Mouse (Mus musculus): ENCODE measurements at regions not wholly inside any gene's neighbourhood (a gene's known extent, or its start where the extent isn't known, plus 50 kb on each side); places are given as distances from the start of the nearest gene placed in this dataset.

GRCm38 (mm10) chr12:109272101-109272500 is 180.5 kb upstream of the Dlk1 start:
- H3K36me3 ChIP-seq (ENCODE audit: control insufficient read depth, insufficient read depth, low read length), result no peaks in the 10 kb centered on the region
- H3K4me3 ChIP-seq (ENCODE audit: low read depth, low read length), result no peak overlapping the region
- H3K4me2 ChIP-seq, result no peak overlapping the region
- H3K4me1 ChIP-seq (ENCODE audit: control insufficient read depth, insufficient read depth, low read length), result no peaks in the 10 kb centered on the region
- ATAC-seq (replicated peaks; ENCODE audit: insufficient number of reproducible peaks, low FRiP score, low TSS enrichment), result 0 out of 2 replicates have a peak, but pooled peaks have one; percentile 49
- no peaks in the 10 kb centered on the region; the same call in 1 of the 2 replicates for H3K9me3 ChIP-seq (replicated peaks; ENCODE audit: control insufficient read depth, low read length)
- H3K27me3 ChIP-seq (ENCODE audit: control insufficient read depth, insufficient read depth, low read length), result no peaks in the 10 kb centered on the region
- no peak overlapping the region for H3K27ac ChIP-seq (ENCODE audit: low read depth, low read length)
- 42% methylated on average over 5 of the region's 5 CpGs for WGBS (ENCODE audit: insufficient replicate concordance)
- no peak overlapping the region for H3K9ac ChIP-seq (ENCODE audit: low read depth, low read length)

DNA sequence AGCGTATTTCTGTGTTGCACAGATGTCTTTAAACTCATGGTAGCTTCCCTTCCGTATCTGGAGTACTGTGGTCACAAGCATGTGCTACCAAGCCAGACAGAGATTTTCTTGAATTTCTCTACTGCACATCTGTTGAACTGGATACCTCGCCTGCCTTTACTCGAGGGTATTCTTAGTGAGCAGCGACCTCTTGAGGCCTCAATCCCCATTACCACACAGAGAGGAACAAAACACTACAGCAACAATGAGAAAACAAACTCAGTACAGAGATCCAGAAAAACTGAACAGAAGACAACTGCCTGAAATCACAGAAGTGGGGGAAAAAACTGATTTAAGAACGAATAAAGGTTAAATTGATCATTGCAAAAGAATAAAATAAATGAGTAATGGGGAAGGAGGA is 137.8 kb upstream of the Dlk1 start:
- H3K9ac ChIP-seq (ENCODE audit: low read depth, low read length), result no peak overlapping the region
- H3K27ac ChIP-seq (ENCODE audit: low read depth, low read length), result no peak overlapping the region
- H3K9me3 ChIP-seq (replicated peaks; ENCODE audit: control insufficient read depth, low read length), result no peaks in the 10 kb centered on the region
- H3K4me2 ChIP-seq, result no peak overlapping the region
- no peaks in the 10 kb centered on the region for H3K4me1 ChIP-seq (ENCODE audit: control insufficient read depth, insufficient read depth, low read length)
- no peak for ATAC-seq (replicated peaks; ENCODE audit: insufficient number of reproducible peaks, low FRiP score, low TSS enrichment)
- no peak overlapping the region for H3K4me3 ChIP-seq (ENCODE audit: low read depth, low read length)
- 26% methylated on average over 6 of the region's 6 CpGs for WGBS (ENCODE audit: insufficient replicate concordance)
- no peaks in the 10 kb centered on the region; the same call in 1 of the 2 replicates for H3K27me3 ChIP-seq (ENCODE audit: control insufficient read depth, insufficient read depth, low read length)
- H3K36me3 ChIP-seq (ENCODE audit: control insufficient read depth, insufficient read depth, low read length), result no peaks in the 10 kb centered on the region

DNA sequence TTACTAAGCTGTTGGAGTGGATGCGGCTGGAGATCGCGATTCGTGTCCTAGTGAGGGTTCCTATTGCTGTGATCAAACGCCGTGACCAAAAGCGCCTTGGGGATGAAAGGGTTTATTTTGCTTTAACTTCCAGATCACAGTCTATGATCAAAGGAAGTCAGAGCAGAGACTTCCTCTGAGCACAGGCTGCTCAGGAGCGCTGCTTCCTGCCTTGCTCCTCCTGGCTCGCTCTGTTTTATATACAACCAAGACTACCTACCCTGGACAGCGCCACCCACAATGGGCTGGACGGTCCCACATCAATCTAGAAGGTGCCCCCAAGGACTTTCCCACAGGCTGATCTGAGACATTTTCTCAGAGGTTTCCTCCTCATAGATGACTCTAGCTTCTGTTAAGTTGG is 126.6 kb upstream of the Dlk1 start:
- no peaks in the 10 kb centered on the region for H3K36me3 ChIP-seq (ENCODE audit: control insufficient read depth, insufficient read depth, low read length)
- ATAC-seq (replicated peaks; ENCODE audit: insufficient number of reproducible peaks, low FRiP score, low TSS enrichment), result no peak
- WGBS (ENCODE audit: insufficient replicate concordance), result 65% methylated on average over 11 of the region's 11 CpGs

GRCm38 (mm10) chr12:109371327-109371726 is 81.3 kb upstream of the Dlk1 start:
- ATAC-seq (replicated peaks; ENCODE audit: insufficient number of reproducible peaks, low FRiP score, low TSS enrichment), result no peak
- Histone ChIP-seq H3K4me1 (ENCODE audit: control insufficient read depth, insufficient read depth, low read length) (no peaks in the 10 kb centered on the region), H3K36me3 (ENCODE audit: control insufficient read depth, insufficient read depth, low read length) (no peaks in the 10 kb centered on the region), H3K4me2 (no peak overlapping the region), H3K9me3 (replicated peaks; ENCODE audit: control insufficient read depth, low read length) (no peaks in the 10 kb centered on the region), H3K27me3 (ENCODE audit: control insufficient read depth, insufficient read depth, low read length) (no peaks in the 10 kb centered on the region), H3K9ac (ENCODE audit: low read depth, low read length) (no peak overlapping the region), H3K4me3 (ENCODE audit: low read depth, low read length) (no peak overlapping the region), H3K27ac (ENCODE audit: low read depth, low read length) (no peak overlapping the region)
- 74% methylated on average over 2 of the region's 2 CpGs for WGBS (ENCODE audit: insufficient replicate concordance)

More for the DNA sequence above, 126.6 kb upstream of the Dlk1 start:
- Histone ChIP-seq H3K27ac (ENCODE audit: low read depth, low read length) (no peak overlapping the region), H3K4me2 (no peak overlapping the region), H3K4me3 (ENCODE audit: low read depth, low read length) (no peak overlapping the region), H3K9me3 (replicated peaks; ENCODE audit: control insufficient read depth, low read length) (no peaks in the 10 kb centered on the region), H3K4me1 (ENCODE audit: control insufficient read depth, insufficient read depth, low read length) (no peaks in the 10 kb centered on the region), H3K27me3 (ENCODE audit: control insufficient read depth, insufficient read depth, low read length) (no peaks in the 10 kb centered on the region), H3K9ac (ENCODE audit: low read depth, low read length) (no peak overlapping the region)

GRCm38 (mm10) chr12:109385794-109386193 is 66.8 kb upstream of the Dlk1 start:
- Histone ChIP-seq H3K4me2 (no peak overlapping the region), H3K36me3 (ENCODE audit: control insufficient read depth, insufficient read depth, low read length) (no peaks in the 10 kb centered on the region), H3K4me1 (ENCODE audit: control insufficient read depth, insufficient read depth, low read length) (no peaks in the 10 kb centered on the region), H3K9ac (ENCODE audit: low read depth, low read length) (no peak overlapping the region), H3K27me3 (ENCODE audit: control insufficient read depth, insufficient read depth, low read length) (no peaks in the 10 kb centered on the region), H3K27ac (ENCODE audit: low read depth, low read length) (no peak overlapping the region), H3K9me3 (replicated peaks; ENCODE audit: control insufficient read depth, low read length) (no peaks in the 10 kb centered on the region), H3K4me3 (ENCODE audit: low read depth, low read length) (no peak overlapping the region)
- 60% methylated on average over 5 of the region's 5 CpGs for WGBS (ENCODE audit: insufficient replicate concordance)
- no peak for ATAC-seq (replicated peaks; ENCODE audit: insufficient number of reproducible peaks, low FRiP score, low TSS enrichment)

- Histone ChIP-seq H3K9me3 (replicated peaks; ENCODE audit: control insufficient read depth, low read length) (no peaks in the 10 kb centered on the region), H3K4me3 (ENCODE audit: low read depth, low read length) (no peak overlapping the region), H3K4me2 (no peak overlapping the region), H3K4me1 (ENCODE audit: control insufficient read depth, insufficient read depth, low read length) (no peaks in the 10 kb centered on the region), H3K9ac (ENCODE audit: low read depth, low read length) (no peak overlapping the region), H3K27me3 (ENCODE audit: control insufficient read depth, insufficient read depth, low read length) (peaks cover 5% of the 10 kb centered on the region), H3K27ac (ENCODE audit: low read depth, low read length) (no peak overlapping the region), H3K36me3 (ENCODE audit: control insufficient read depth, insufficient read depth, low read length) (no peaks in the 10 kb centered on the region)
- no peak for ATAC-seq (replicated peaks; ENCODE audit: insufficient number of reproducible peaks, low FRiP score, low TSS enrichment)
- 30% methylated on average over 7 of the region's 7 CpGs for WGBS (ENCODE audit: insufficient replicate concordance)
Observed at GRCm38 (mm10) chr12:109388791-109389190, 63.8 kb upstream of the Dlk1 start.

- Histone ChIP-seq H3K27ac (ENCODE audit: low read depth, low read length) (no peak overlapping the region), H3K27me3 (ENCODE audit: control insufficient read depth, insufficient read depth, low read length) (peaks cover 5% of the 10 kb centered on the region), H3K36me3 (ENCODE audit: control insufficient read depth, insufficient read depth, low read length) (no peaks in the 10 kb centered on the region), H3K4me2 (no peak overlapping the region), H3K9me3 (replicated peaks; ENCODE audit: control insufficient read depth, low read length) (no peaks in the 10 kb centered on the region), H3K9ac (ENCODE audit: low read depth, low read length) (no peak overlapping the region), H3K4me1 (ENCODE audit: control insufficient read depth, insufficient read depth, low read length) (no peaks in the 10 kb centered on the region), H3K4me3 (ENCODE audit: low read depth, low read length) (no peak overlapping the region)
- no peak for ATAC-seq (replicated peaks; ENCODE audit: insufficient number of reproducible peaks, low FRiP score, low TSS enrichment)
- WGBS (ENCODE audit: insufficient replicate concordance), result 89% methylated on average over 12 of the region's 12 CpGs
Observed at GRCm38 (mm10) chr12:109390388-109390920, 62.2 kb upstream of the Dlk1 start.

GRCm38 (mm10) chr12:109390978-109391377 is 61.6 kb upstream of the Dlk1 start:
- Histone ChIP-seq H3K4me1 (ENCODE audit: control insufficient read depth, insufficient read depth, low read length) (no peaks in the 10 kb centered on the region), H3K36me3 (ENCODE audit: control insufficient read depth, insufficient read depth, low read length) (no peaks in the 10 kb centered on the region), H3K27ac (ENCODE audit: low read depth, low read length) (no peak overlapping the region), H3K4me3 (ENCODE audit: low read depth, low read length) (no peak overlapping the region), H3K9ac (ENCODE audit: low read depth, low read length) (no peak overlapping the region), H3K4me2 (no peak overlapping the region), H3K27me3 (ENCODE audit: control insufficient read depth, insufficient read depth, low read length) (peaks cover 5% of the 10 kb centered on the region), H3K9me3 (replicated peaks; ENCODE audit: control insufficient read depth, low read length) (no peaks in the 10 kb centered on the region)
- no peak for ATAC-seq (replicated peaks; ENCODE audit: insufficient number of reproducible peaks, low FRiP score, low TSS enrichment)
- WGBS (ENCODE audit: insufficient replicate concordance), result 82% methylated on average over 8 of the region's 8 CpGs

- H3K27ac ChIP-seq (ENCODE audit: low read depth, low read length), result no peak overlapping the region
- no peak for ATAC-seq (replicated peaks; ENCODE audit: insufficient number of reproducible peaks, low FRiP score, low TSS enrichment)
- H3K27me3 ChIP-seq (ENCODE audit: control insufficient read depth, insufficient read depth, low read length), result peaks cover 5% of the 10 kb centered on the region
- H3K4me2 ChIP-seq, result no peak overlapping the region; the same call in 1 of the 2 replicates
- H3K4me1 ChIP-seq (ENCODE audit: control insufficient read depth, insufficient read depth, low read length), result 0 out of 2 replicates have a peak, but pooled peaks cover 9% of the 10 kb centered on the region
- no peaks in the 10 kb centered on the region for H3K9me3 ChIP-seq (replicated peaks; ENCODE audit: control insufficient read depth, low read length)
- H3K4me3 ChIP-seq (ENCODE audit: low read depth, low read length), result no peak overlapping the region
- 47% methylated on average over 8 of the region's 8 CpGs for WGBS (ENCODE audit: insufficient replicate concordance)
- no peak overlapping the region for H3K9ac ChIP-seq (ENCODE audit: low read depth, low read length)
- H3K36me3 ChIP-seq (ENCODE audit: control insufficient read depth, insufficient read depth, low read length), result no peaks in the 10 kb centered on the region
Observed at GRCm38 (mm10) chr12:109393326-109393725, 59.3 kb upstream of the Dlk1 start.
